Mouse (Mus musculus): ENCODE data around the gene Fam104a. TPM values are rescaled to one million over a fixed set of nuclear protein-coding genes. Genes with fewer than 3 reads are reported as not detected.
A peak's percentile ranks its signal among the peaks of the same experiment; 100 is the strongest.

The Fam104a gene
- total and polyA plus RNA-seq, 3 experiments, result 33.6 to 38.1 TPM; not detected in 1

- TF ChIP-seq GATA1 (IDR thresholded peaks at IDR 0.05; ENCODE audit: low read depth, low read length) (no peak), RAD21 (IDR thresholded peaks at IDR 0.05; ENCODE audit: low read depth, low read length) (no peak), UBTF (IDR thresholded peaks at IDR 0.05; ENCODE audit: borderline replicate concordance, insufficient read depth, low read depth, low read length) (0 out of 2 replicates have a peak, but pooled peaks have one; percentile 40), MAZ (IDR thresholded peaks at IDR 0.05; ENCODE audit: low read depth, low read length) (no peak; the same call in 1 of the 2 replicates), POLR2AphosphoS2 (IDR thresholded peaks at IDR 0.05; ENCODE audit: low read length) (peak; percentile 53; the same call in 1 of the 2 replicates), ZNF384 (IDR thresholded peaks at IDR 0.05; ENCODE audit: low read depth, low read length) (no peak), MXI1 (IDR thresholded peaks at IDR 0.05; ENCODE audit: low read depth, low read length) (peak; percentile 53), POLR2A (IDR thresholded peaks at IDR 0.05; ENCODE audit: control insufficient read depth in 1 of 2, insufficient read depth in 1 of 2, low read depth in 1 of 2, low read length in 2 of 2, poor library complexity in 1 of 2) (peak; percentile 83 to 98), ZC3H11A (IDR thresholded peaks at IDR 0.05; ENCODE audit: low read depth, low read length) (no peak), RCOR1 (IDR thresholded peaks at IDR 0.05; ENCODE audit: low read depth, low read length) (no peak), EP300 (IDR thresholded peaks at IDR 0.05; ENCODE audit: low read depth in 1 of 2, low read length in 2 of 2) (no peak; a peak in 1 of 4 replicates), MEF2A (IDR thresholded peaks at IDR 0.05; ENCODE audit: extremely low read depth, insufficient replicate concordance, low read depth, low read length, poor library complexity, severe bottlenecking) (no peak), HCFC1 (IDR thresholded peaks at IDR 0.05; ENCODE audit: low read depth, low read length) (peak; percentile 91)
These were observed 34.4 kb downstream of the Fam104a start, which contains the start of gene Slc39a11 (continued) for GRCm38 (mm10) chr11:113649353-113650210.

DNA sequence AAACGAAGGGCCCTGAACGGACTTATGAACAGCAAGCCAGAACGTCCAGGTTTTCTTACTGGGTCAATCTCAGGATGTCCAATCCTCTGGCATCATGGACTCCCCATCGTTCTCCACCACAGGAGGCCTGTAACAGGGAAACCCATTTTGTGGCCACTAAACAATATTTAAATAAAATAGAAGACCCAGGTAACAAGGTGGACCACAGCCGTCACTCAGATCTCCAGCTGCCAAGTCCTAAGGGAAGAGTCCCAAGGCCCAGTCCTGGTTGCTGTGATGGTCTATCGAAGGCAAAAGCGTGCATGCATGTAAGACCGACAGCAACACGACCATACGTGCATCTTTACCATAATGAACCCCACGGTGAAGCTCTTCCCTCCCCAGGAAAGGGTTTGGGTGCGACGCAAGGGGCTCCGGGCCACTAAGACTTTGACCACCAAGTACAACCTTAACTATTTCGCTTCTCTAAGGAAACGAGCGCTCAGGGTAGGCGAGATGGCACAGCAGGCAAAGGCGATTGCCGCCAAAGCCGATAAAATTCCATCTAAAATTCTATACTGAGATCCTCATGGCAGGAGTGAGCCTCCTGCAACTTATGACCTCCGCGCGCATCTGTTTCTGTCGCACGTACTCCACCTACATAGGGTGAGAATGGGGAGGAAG is 35.1 kb downstream of the Fam104a start, which contains the start of gene Cog1:
Cog1 (plus strand) TSS at position 480 of the 663 bp plus-strand sequence.
- no peak for DNase-seq (ENCODE audit: low read depth, low spot score)
- TF ChIP-seq HCFC1 (IDR thresholded peaks at IDR 0.05; ENCODE audit: low read depth, low read length), result no peak
- TF ChIP-seq ETS1 (IDR thresholded peaks at IDR 0.05; ENCODE audit: low read depth, low read length), result peak; percentile 44; the same call in 1 of the 2 replicates
- H3K36me3 ChIP-seq (ENCODE audit: control insufficient read depth in 1 of 2, insufficient read depth in 2 of 2, low read length in 2 of 2), result peaks cover 0 to 18% of the 10 kb centered on the region in 2 experiments; a peak in 2 of 4 replicates
- peaks cover 11% of the 10 kb centered on the region for H3K79me2 ChIP-seq (ENCODE audit: control insufficient read depth, insufficient read depth, low read length, poor library complexity)
- no peaks in the 10 kb centered on the region for H3K27me3 ChIP-seq (ENCODE audit: control insufficient read depth in 1 of 2, insufficient read depth in 2 of 2, low read length in 2 of 2)
- H3K27ac ChIP-seq (ENCODE audit: control insufficient read depth, low read depth, low read length), result peak within 1 kb of the TSS; percentile 83
- H3K9me3 ChIP-seq (replicated peaks; ENCODE audit: insufficient read depth, low read length), result no peaks in the 10 kb centered on the region
- peak within 1 kb of the TSS; percentile 89 for H3K9ac ChIP-seq (ENCODE audit: control insufficient read depth, low read depth, low read length, poor library complexity, severe bottlenecking)
- peaks cover 7 to 29% of the 10 kb centered on the region in 2 experiments for H3K4me1 ChIP-seq (ENCODE audit: control insufficient read depth in 1 of 2, insufficient read depth in 2 of 2, low read length in 2 of 2)
- peak within 1 kb of the TSS; percentile 81 to 99 for H3K4me3 ChIP-seq (ENCODE audit: control insufficient read depth in 1 of 2, insufficient read depth in 1 of 2, low read depth in 2 of 2, low read length in 2 of 2)

All from MEL (cell line).